Mouse (Mus musculus) heart, postnatal 10 days (tissue): ENCODE measurements around the gene 4930556J24Rik. TPM values are rescaled to one million over a fixed set of nuclear protein-coding genes. Genes with fewer than 3 reads are reported as not detected.
"Not testable (repeated sequence)": the region's sequence is repeated elsewhere in the genome, so short reads cannot be mapped to it uniquely, and the experiment has no call there.

Experiments
- DNase-seq, 2 experiments: peaks; one replicate each; pipeline ENCODE4 v3.0.0; 2021
- intact Hi-C: fragments of 180-260 bp; cut with DNase I; formaldehyde crosslinking; loops from one replicate; pipeline ENCODE4 v1.15.1; 2025
- total RNA-seq, 2 experiments: library from RNA; stranded (reverse); gene quantifications; 2 replicates each; pipeline ENCODE4 v1.2.3; 2021

Gene 4930556J24Rik
- total RNA-seq, 2 experiments from 2014 or later, result not detected

- intact Hi-C loops, result no loop called here
- no peak for DNase-seq
Observed at GRCm38 (mm10) chr11:3978421-3978820, 1.8 kb upstream of the 4930556J24Rik start.

GRCm38 (mm10) chr11:3974311-3974710 lies 2.3 kb downstream of the 4930556J24Rik start:
- DNase-seq, result no peak
- intact Hi-C loops, result no loop called here

GRCm38 (mm10) chr11:3973081-3973480 lies 3.5 kb downstream of the 4930556J24Rik start:
- DNase-seq, result no peak
- intact Hi-C loops, result no loop called here

GRCm38 (mm10) chr11:3970361-3970760 lies 6.2 kb downstream of the 4930556J24Rik start:
- intact Hi-C loops, result no loop called here
- no peak for DNase-seq

- intact Hi-C loops, result no loop called here
- no peak for DNase-seq
Observed at GRCm38 (mm10) chr11:3969837-3970236, 6.7 kb downstream of the 4930556J24Rik start.

GRCm38 (mm10) chr11:3964416-3965172 lies 12.0 kb downstream of the 4930556J24Rik start:
- no peak for DNase-seq
- intact Hi-C loops, result no loop called here

GRCm38 (mm10) chr11:3963610-3964415 lies 12.8 kb downstream of the 4930556J24Rik start, which contains the start of gene Pes1:
Pes1 (plus strand) TSS chr11:3963975.
- intact Hi-C loops, result no loop called here
- peak; percentile 88 to 90 for DNase-seq

- no peak for DNase-seq
- intact Hi-C loops, result no loop called here
Observed at GRCm38 (mm10) chr11:3963155-3963554, 13.4 kb downstream of the 4930556J24Rik start.

- intact Hi-C loops, result no loop called here
- DNase-seq, result no peak
Observed at GRCm38 (mm10) chr11:3961761-3962160, 14.8 kb downstream of the 4930556J24Rik start.

- no peak for DNase-seq
- intact Hi-C loops, result no loop called here
Observed at GRCm38 (mm10) chr11:3960901-3961300, 15.7 kb downstream of the 4930556J24Rik start.

GRCm38 (mm10) chr11:3955371-3955770 lies 21.2 kb downstream of the 4930556J24Rik start:
- intact Hi-C loops, DNase-seq: not testable (repeated sequence)

GRCm38 (mm10) chr11:3954876-3955275 lies 21.7 kb downstream of the 4930556J24Rik start:
- intact Hi-C loops, result not testable (repeated sequence)

GRCm38 (mm10) chr11:3946386-3946785 lies 30.2 kb downstream of the 4930556J24Rik start:
- no peak for DNase-seq
- intact Hi-C loops, result no loop called here

More at GRCm38 (mm10) chr11:3954876-3955275, 21.7 kb downstream of the 4930556J24Rik start:
- DNase-seq, result not testable (repeated sequence)

GRCm38 (mm10) chr11:3941371-3941770 lies 35.2 kb downstream of the 4930556J24Rik start:
- intact Hi-C loops, result no loop called here
- no peak for DNase-seq

GRCm38 (mm10) chr11:3937321-3937874 lies 39.2 kb downstream of the 4930556J24Rik start:
- intact Hi-C loops, result no loop called here
- DNase-seq, result no peak

- DNase-seq, result no peak
- intact Hi-C loops, result no loop called here
Observed at GRCm38 (mm10) chr11:3936318-3936717, 40.3 kb downstream of the 4930556J24Rik start.

GRCm38 (mm10) chr11:3935135-3935534 lies 41.4 kb downstream of the 4930556J24Rik start:
- intact Hi-C loops, result no loop called here
- DNase-seq, result no peak

GRCm38 (mm10) chr11:3933756-3934285 lies 42.8 kb downstream of the 4930556J24Rik start:
- intact Hi-C loops, result no loop called here
- no peak for DNase-seq

GRCm38 (mm10) chr11:3931511-3932211 lies 44.9 kb downstream of the 4930556J24Rik start, which contains the start of gene Tcn2:
Tcn2 (minus strand) TSS chr11:3932159.
- peak; percentile 91 to 94 for DNase-seq
- intact Hi-C loops, result no loop called here

- DNase-seq, result no peak
- intact Hi-C loops, result no loop called here
Observed at GRCm38 (mm10) chr11:3930931-3931330, 45.6 kb downstream of the 4930556J24Rik start.
